17 mouse cellular contexts compared by ENCODE assay signal in the genomic region with DNA sequence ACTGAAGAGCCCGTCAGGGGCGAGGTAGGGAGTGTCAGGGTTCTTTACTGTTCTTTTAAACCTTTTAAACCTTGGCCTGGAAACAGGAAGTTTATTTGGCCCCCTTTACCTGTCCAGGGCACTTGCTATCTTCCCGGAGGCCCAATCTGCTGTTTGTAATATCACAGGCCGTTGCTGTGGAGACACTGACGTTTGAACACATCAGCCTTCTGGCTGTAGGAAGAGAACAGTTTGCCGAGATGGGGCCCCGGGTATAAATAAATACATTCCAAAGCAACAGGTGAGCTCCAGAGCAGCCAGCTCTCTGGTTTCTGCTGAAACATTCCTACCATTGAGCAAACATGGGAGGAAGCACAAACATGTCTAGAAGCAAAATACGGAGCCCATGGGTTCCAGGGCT.
A peak's percentile ranks its signal among the peaks of the same experiment; 100 is the strongest.
DNase-seq lines count a peak whose midpoint lies in the region; ATAC-seq and TF ChIP-seq lines count a peak whose summit lies in the region.
"Had no signal": no experiment of that assay in that cellular context is flagged by ENCODE, and none has a peak within 500 bp of the region (broad histone marks: within the 10 kb centered on the region; RNA-seq: fewer than 3 reads in every experiment).

No protein-coding gene starts in this region.

- no peak overlapping the region for H3K4me2 ChIP-seq in kidney, embryonic 14.5 days (replicated peaks; ENCODE audit: low read depth, low read length)
- no peak overlapping the region for H3K4me2 ChIP-seq in kidney, embryonic 16.5 days (replicated peaks; ENCODE audit: low read depth, low read length)
- no peak overlapping the region for H3K4me2 ChIP-seq in intestine, postnatal 0 days (replicated peaks; ENCODE audit: low read depth)
- H3K4me2 ChIP-seq: embryonic facial prominence, embryonic 13.5 days; hindbrain, embryonic 15.5 days; liver, embryonic 13.5 days had no signal

- H3K27ac ChIP-seq in kidney, embryonic 14.5 days (ENCODE audit: low read depth, low read length), result no peak overlapping the region
- no peak overlapping the region for H3K27ac ChIP-seq in kidney, embryonic 16.5 days (ENCODE audit: low read length)
- H3K27ac ChIP-seq in intestine, postnatal 0 days (ENCODE audit: low read depth, low read length), result peak overlapping the region; percentile 2; the same call in 1 of the 2 replicates
- H3K27ac ChIP-seq: embryonic facial prominence, embryonic 13.5 days; hindbrain, embryonic 15.5 days; liver, embryonic 13.5 days had no signal

- no peaks in the 10 kb centered on the region for H3K9me3 ChIP-seq in kidney, embryonic 14.5 days (ENCODE audit: control insufficient read depth, low read length)
- H3K9me3 ChIP-seq in kidney, embryonic 16.5 days (ENCODE audit: low read length), result no peaks in the 10 kb centered on the region
- H3K9me3 ChIP-seq in intestine, postnatal 0 days (ENCODE audit: control insufficient read depth), result no peaks in the 10 kb centered on the region
- H3K9me3 ChIP-seq: embryonic facial prominence, embryonic 13.5 days; hindbrain, embryonic 15.5 days had no signal

- H3K4me3 ChIP-seq in kidney, embryonic 14.5 days (ENCODE audit: low read length), result no peak overlapping the region
- H3K4me3 ChIP-seq in kidney, embryonic 16.5 days (ENCODE audit: low read length), result no peak overlapping the region
- H3K4me3 ChIP-seq in intestine, postnatal 0 days (ENCODE audit: low read depth, low read length), result no peak overlapping the region
- H3K4me3 ChIP-seq: embryonic facial prominence, embryonic 13.5 days; hindbrain, embryonic 15.5 days; liver, embryonic 13.5 days had no signal

- WGBS in kidney, embryonic 14.5 days, result 77% methylated on average over 8 of the region's 8 CpGs
- WGBS in kidney, embryonic 16.5 days, result 70% methylated on average over 8 of the region's 8 CpGs
- WGBS in intestine, postnatal 0 days, result 23% methylated on average over 8 of the region's 8 CpGs

- DNase-seq in brain, adult 2 months (ENCODE audit: low read depth, low spot score), result peak; percentile 21
- DNase-seq in lung, postnatal 25 days (ENCODE audit: low spot score), result peak; percentile 57
- DNase-seq: B cell, adult 2 months; cerebellum, adult 18-20 months; kidney, adult 9 months; left cerebral cortex, postnatal 4 days; liver, embryonic 13.5 days; right cerebral cortex, postnatal 14 days; thymus, postnatal 14 days had no signal

- no peak for TF ChIP-seq CTCF in intestine, postnatal 0 days (IDR thresholded peaks at IDR 0.05; ENCODE audit: low read depth)

- H3K36me3 ChIP-seq in kidney, embryonic 14.5 days (ENCODE audit: control insufficient read depth, insufficient read depth, low read length), result no peaks in the 10 kb centered on the region
- H3K36me3 ChIP-seq in kidney, embryonic 16.5 days (ENCODE audit: insufficient read depth, low read length), result no peaks in the 10 kb centered on the region
- no peaks in the 10 kb centered on the region for H3K36me3 ChIP-seq in intestine, postnatal 0 days (ENCODE audit: control insufficient read depth, insufficient read depth)
- H3K36me3 ChIP-seq: embryonic facial prominence, embryonic 13.5 days; hindbrain, embryonic 15.5 days; liver, embryonic 13.5 days had no signal

- no peak for ATAC-seq in kidney, embryonic 14.5 days (ENCODE audit: low FRiP score, low TSS enrichment)
- ATAC-seq in kidney, embryonic 16.5 days (ENCODE audit: low FRiP score, low TSS enrichment), result no peak
- ATAC-seq in intestine, postnatal 0 days, result peak; percentile 85
- ATAC-seq in inflammation-experienced regulatory T-cells, adult 6 months, result no peak
- ATAC-seq in frontal cortex, adult (ENCODE audit: low TSS enrichment), result no peak
- ATAC-seq: midbrain, embryonic 16.5 days had no signal

- peaks cover 5% of the 10 kb centered on the region; the same call in 1 of the 2 replicates for H3K4me1 ChIP-seq in kidney, embryonic 14.5 days (ENCODE audit: control insufficient read depth, insufficient read depth, low read length)
- no peaks in the 10 kb centered on the region for H3K4me1 ChIP-seq in kidney, embryonic 16.5 days (ENCODE audit: insufficient read depth, low read length)
- no peaks in the 10 kb centered on the region for H3K4me1 ChIP-seq in intestine, postnatal 0 days (replicated peaks; ENCODE audit: control insufficient read depth, insufficient read depth, low read length)
- H3K4me1 ChIP-seq: hindbrain, embryonic 15.5 days had no signal

- 0 out of 2 replicates have a peak overlapping the region, but pooled peaks have one; percentile 4 for H3K9ac ChIP-seq in kidney, embryonic 14.5 days (ENCODE audit: low read depth, low read length)
- no peak overlapping the region for H3K9ac ChIP-seq in kidney, embryonic 16.5 days (replicated peaks; ENCODE audit: low read length)
- no peak overlapping the region for H3K9ac ChIP-seq in intestine, postnatal 0 days (ENCODE audit: low read depth, low read length)
- H3K9ac ChIP-seq: embryonic facial prominence, embryonic 13.5 days; hindbrain, embryonic 15.5 days; liver, embryonic 13.5 days had no signal

- H3K27me3 ChIP-seq in kidney, embryonic 14.5 days (ENCODE audit: control insufficient read depth, insufficient read depth, low read length), result no peaks in the 10 kb centered on the region
- H3K27me3 ChIP-seq in kidney, embryonic 16.5 days (ENCODE audit: insufficient read depth, low read length), result no peaks in the 10 kb centered on the region
- no peaks in the 10 kb centered on the region for H3K27me3 ChIP-seq in intestine, postnatal 0 days (replicated peaks; ENCODE audit: control insufficient read depth, insufficient read depth, low read length)
- H3K27me3 ChIP-seq: embryonic facial prominence, embryonic 13.5 days; hindbrain, embryonic 15.5 days had no signal
